26 mouse cellular contexts compared by ENCODE assay signal in genomic region chr16:43415864-43416263, GRCm38 (mm10).
DNase-seq lines count a peak whose midpoint lies in the region; ATAC-seq lines count a peak whose summit lies in the region.
"Had no signal": no experiment of that assay in that cellular context is flagged by ENCODE, and none has a peak within 500 bp of the region (broad histone marks: within the 10 kb centered on the region; RNA-seq: fewer than 3 reads in every experiment).

No protein-coding gene starts in this region.

- no peak for DNase-seq in hindbrain, embryonic 11.5 days (ENCODE audit: low spot score)
- DNase-seq in hindbrain, embryonic 10.5 days (ENCODE audit: low spot score): no peak
- DNase-seq in cerebellum, postnatal 4 days (ENCODE audit: low spot score in 2 of 2): no peak
- DNase-seq: adrenal gland, adult 8-10 months; adrenal gland, postnatal 14 days; adrenal gland, postnatal 36 days; B cell, adult 2 months; cerebellum, adult 11 months; cerebellum, adult 18-20 months; cerebellum, adult 8-10 months; cerebellum, adult 9-11 months; cerebellum, postnatal 14 days; cerebellum, postnatal 36 days had no signal

- peak; percentile 40; the same call in 1 of the 2 replicates for ATAC-seq in hindbrain, embryonic 12.5 days (ENCODE audit: low FRiP score)
- ATAC-seq in hindbrain, embryonic 11.5 days (ENCODE audit: low FRiP score): no peak
- 0 out of 2 replicates have a peak, but pooled peaks have one; percentile 45 for ATAC-seq in hindbrain, embryonic 15.5 days (ENCODE audit: low FRiP score, low read depth)
- ATAC-seq in neural tube, embryonic 12.5 days (ENCODE audit: low FRiP score, low read depth): 0 out of 2 replicates have a peak, but pooled peaks have one; percentile 25
- no peak for ATAC-seq in neural tube, embryonic 15.5 days (ENCODE audit: low FRiP score)
- ATAC-seq: activated CD4-positive, CD25-positive, alpha-beta regulatory T cell, adult 4 months; CD4-positive, CD25-positive, alpha-beta regulatory T cell, adult 4 months; forebrain, embryonic 13.5 days; forebrain, embryonic 15.5 days; Patski had no signal

- no peak overlapping the region for H3K4me3 ChIP-seq in hindbrain, embryonic 12.5 days
- no peak overlapping the region for H3K4me3 ChIP-seq in hindbrain, embryonic 11.5 days (ENCODE audit: low read depth, low read length)
- no peak overlapping the region for H3K4me3 ChIP-seq in hindbrain, embryonic 15.5 days
- H3K4me3 ChIP-seq in hindbrain, embryonic 10.5 days: no peak overlapping the region
- no peak overlapping the region for H3K4me3 ChIP-seq in neural tube, embryonic 12.5 days
- H3K4me3 ChIP-seq in neural tube, embryonic 15.5 days (replicated peaks): no peak overlapping the region
- H3K4me3 ChIP-seq: embryonic facial prominence, embryonic 10.5 days; embryonic facial prominence, embryonic 12.5 days; forebrain, embryonic 13.5 days; forebrain, embryonic 15.5 days had no signal

- no peak overlapping the region for H3K27ac ChIP-seq in hindbrain, embryonic 12.5 days
- no peak overlapping the region for H3K27ac ChIP-seq in hindbrain, embryonic 11.5 days (ENCODE audit: low read depth, low read length)
- no peak overlapping the region for H3K27ac ChIP-seq in hindbrain, embryonic 15.5 days (replicated peaks)
- no peak overlapping the region for H3K27ac ChIP-seq in hindbrain, embryonic 10.5 days
- H3K27ac ChIP-seq in neural tube, embryonic 12.5 days: no peak overlapping the region
- H3K27ac ChIP-seq in neural tube, embryonic 15.5 days (replicated peaks): no peak overlapping the region
- H3K27ac ChIP-seq: embryonic facial prominence, embryonic 10.5 days; embryonic facial prominence, embryonic 12.5 days; forebrain, embryonic 13.5 days; forebrain, embryonic 15.5 days had no signal

- H3K36me3 ChIP-seq in hindbrain, embryonic 12.5 days: no peaks in the 10 kb centered on the region
- H3K36me3 ChIP-seq in hindbrain, embryonic 11.5 days (ENCODE audit: control insufficient read depth, insufficient read depth, low read length): no peaks in the 10 kb centered on the region
- no peaks in the 10 kb centered on the region for H3K36me3 ChIP-seq in hindbrain, embryonic 15.5 days
- no peaks in the 10 kb centered on the region for H3K36me3 ChIP-seq in hindbrain, embryonic 10.5 days
- H3K36me3 ChIP-seq in neural tube, embryonic 12.5 days: no peaks in the 10 kb centered on the region
- no peaks in the 10 kb centered on the region for H3K36me3 ChIP-seq in neural tube, embryonic 15.5 days
- H3K36me3 ChIP-seq: embryonic facial prominence, embryonic 10.5 days; embryonic facial prominence, embryonic 12.5 days; forebrain, embryonic 15.5 days; G1E had no signal

- H3K4me2 ChIP-seq in hindbrain, embryonic 12.5 days (replicated peaks): no peak overlapping the region
- no peak overlapping the region for H3K4me2 ChIP-seq in hindbrain, embryonic 11.5 days (replicated peaks; ENCODE audit: low read depth, low read length)
- no peak overlapping the region for H3K4me2 ChIP-seq in hindbrain, embryonic 15.5 days
- H3K4me2 ChIP-seq in neural tube, embryonic 12.5 days (replicated peaks): no peak overlapping the region
- no peak overlapping the region for H3K4me2 ChIP-seq in neural tube, embryonic 15.5 days
- H3K4me2 ChIP-seq: embryonic facial prominence, embryonic 12.5 days; forebrain, embryonic 13.5 days; forebrain, embryonic 15.5 days had no signal

- H3K9ac ChIP-seq in hindbrain, embryonic 12.5 days: no peak overlapping the region
- no peak overlapping the region for H3K9ac ChIP-seq in hindbrain, embryonic 11.5 days (ENCODE audit: low read depth, low read length)
- H3K9ac ChIP-seq in hindbrain, embryonic 15.5 days: no peak overlapping the region
- H3K9ac ChIP-seq in neural tube, embryonic 12.5 days: no peak overlapping the region
- no peak overlapping the region for H3K9ac ChIP-seq in neural tube, embryonic 15.5 days (replicated peaks)
- H3K9ac ChIP-seq: embryonic facial prominence, embryonic 12.5 days; forebrain, embryonic 13.5 days; forebrain, embryonic 15.5 days had no signal

- 39% methylated on average over 4 of the region's 4 CpGs for WGBS in hindbrain, embryonic 12.5 days
- 52% methylated on average over 4 of the region's 4 CpGs for WGBS in hindbrain, embryonic 11.5 days
- 44% methylated on average over 4 of the region's 4 CpGs for WGBS in hindbrain, embryonic 15.5 days
- WGBS in hindbrain, embryonic 10.5 days: 72% methylated on average over 4 of the region's 4 CpGs
- 35% methylated on average over 4 of the region's 4 CpGs for WGBS in neural tube, embryonic 12.5 days
- WGBS in neural tube, embryonic 15.5 days: 31% methylated on average over 4 of the region's 4 CpGs

- no peaks in the 10 kb centered on the region for H3K27me3 ChIP-seq in hindbrain, embryonic 12.5 days
- no peaks in the 10 kb centered on the region for H3K27me3 ChIP-seq in hindbrain, embryonic 11.5 days (ENCODE audit: control insufficient read depth, insufficient read depth, low read length)
- H3K27me3 ChIP-seq in hindbrain, embryonic 15.5 days: no peaks in the 10 kb centered on the region
- no peaks in the 10 kb centered on the region for H3K27me3 ChIP-seq in hindbrain, embryonic 10.5 days (ENCODE audit: insufficient read depth, poor library complexity, severe bottlenecking)
- no peaks in the 10 kb centered on the region for H3K27me3 ChIP-seq in neural tube, embryonic 12.5 days (replicated peaks)
- H3K27me3 ChIP-seq in neural tube, embryonic 15.5 days (replicated peaks): no peaks in the 10 kb centered on the region
- H3K27me3 ChIP-seq: CH12.LX; embryonic facial prominence, embryonic 12.5 days; forebrain, embryonic 13.5 days; forebrain, embryonic 15.5 days; Patski had no signal

- H3K9me3 ChIP-seq in hindbrain, embryonic 12.5 days (replicated peaks): no peaks in the 10 kb centered on the region
- H3K9me3 ChIP-seq in hindbrain, embryonic 11.5 days (ENCODE audit: control insufficient read depth, low read length): no peaks in the 10 kb centered on the region
- no peaks in the 10 kb centered on the region for H3K9me3 ChIP-seq in hindbrain, embryonic 15.5 days
- no peaks in the 10 kb centered on the region for H3K9me3 ChIP-seq in hindbrain, embryonic 10.5 days
- H3K9me3 ChIP-seq in neural tube, embryonic 12.5 days: no peaks in the 10 kb centered on the region
- no peaks in the 10 kb centered on the region for H3K9me3 ChIP-seq in neural tube, embryonic 15.5 days (replicated peaks)
- H3K9me3 ChIP-seq: embryonic facial prominence, embryonic 10.5 days; embryonic facial prominence, embryonic 12.5 days; forebrain, embryonic 13.5 days; forebrain, embryonic 15.5 days; G1E had no signal

- H3K4me1 ChIP-seq in hindbrain, embryonic 12.5 days: peaks cover 5% of the 10 kb centered on the region
- no peaks in the 10 kb centered on the region for H3K4me1 ChIP-seq in hindbrain, embryonic 11.5 days (replicated peaks; ENCODE audit: control insufficient read depth, insufficient read depth, low read length)
- H3K4me1 ChIP-seq in hindbrain, embryonic 15.5 days (replicated peaks): 0 out of 2 replicates have a peak, but pooled peaks cover 4% of the 10 kb centered on the region
- H3K4me1 ChIP-seq in hindbrain, embryonic 10.5 days (replicated peaks): no peaks in the 10 kb centered on the region
- H3K4me1 ChIP-seq in neural tube, embryonic 12.5 days: no peaks in the 10 kb centered on the region
- H3K4me1 ChIP-seq in neural tube, embryonic 15.5 days: 0 out of 2 replicates have a peak, but pooled peaks cover 4% of the 10 kb centered on the region
- H3K4me1 ChIP-seq: forebrain, embryonic 13.5 days had no signal

Comparison
In these comparisons a context has a peak if more than half of its experiments do, and no peak if none do; other contexts are left out.
1. ATAC-seq: peak in hindbrain, embryonic 12.5 days (single experiment), hindbrain, embryonic 15.5 days (single experiment) and neural tube, embryonic 12.5 days (single experiment); none in hindbrain, embryonic 11.5 days (single experiment) and neural tube, embryonic 15.5 days (single experiment).